Mouse (Mus musculus): Measurements from ENCODE around the gene Gm20532.

The Gm20532 gene

GRCm38 (mm10) chr2:26597810-26598209 is 11.4 kb downstream of the Gm20532 start:
- no peak for DNase-seq

DNA sequence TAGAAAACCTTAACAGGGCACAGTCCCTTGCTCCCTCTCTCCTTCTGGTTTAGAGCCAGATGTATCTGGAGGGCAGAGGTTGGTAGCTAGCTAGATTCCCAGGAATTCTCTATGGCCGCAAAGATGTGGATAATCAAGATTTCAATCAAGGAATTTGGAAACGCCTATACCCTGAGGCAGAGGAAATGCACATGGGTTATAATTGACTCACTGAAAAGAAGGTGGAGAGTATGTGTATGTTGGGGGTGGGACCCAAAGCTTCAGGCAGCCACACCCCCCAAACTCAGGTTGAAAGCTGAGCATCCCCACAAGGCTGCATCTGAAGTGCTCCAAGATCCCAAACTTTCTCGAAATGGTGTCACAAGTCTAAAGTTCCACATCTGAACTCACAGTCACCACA is 12.0 kb downstream of the Gm20532 start:
- no peak for DNase-seq

GRCm38 (mm10) chr2:26599965-26600364 is 13.5 kb downstream of the Gm20532 start:
- DNase-seq: peak; percentile 58

DNA sequence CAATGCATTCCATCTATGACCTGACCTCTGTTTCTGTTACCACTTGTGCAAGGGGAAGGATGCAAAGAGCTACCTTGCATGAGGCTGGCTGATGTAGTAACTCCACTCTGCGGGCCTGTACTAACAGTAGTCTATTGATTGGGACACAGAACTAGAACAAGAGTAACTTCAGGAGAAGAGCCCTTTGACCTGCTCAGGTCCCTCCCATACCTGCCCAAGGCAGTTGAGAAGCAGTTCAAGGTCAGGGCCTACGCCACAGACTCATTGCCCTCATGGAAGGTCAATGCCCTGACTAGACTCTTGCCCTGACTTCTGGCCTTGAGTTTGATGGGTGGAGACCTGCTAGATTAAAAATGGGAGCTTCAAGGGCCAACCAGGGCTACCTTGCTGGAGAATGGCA is 14.2 kb downstream of the Gm20532 start:
- no peak for DNase-seq

- no peak for DNase-seq
Observed at GRCm38 (mm10) chr2:26601595-26601994, 15.2 kb downstream of the Gm20532 start.

- DNase-seq: no peak
Observed at GRCm38 (mm10) chr2:26602631-26603030, 16.2 kb downstream of the Gm20532 start.

DNA sequence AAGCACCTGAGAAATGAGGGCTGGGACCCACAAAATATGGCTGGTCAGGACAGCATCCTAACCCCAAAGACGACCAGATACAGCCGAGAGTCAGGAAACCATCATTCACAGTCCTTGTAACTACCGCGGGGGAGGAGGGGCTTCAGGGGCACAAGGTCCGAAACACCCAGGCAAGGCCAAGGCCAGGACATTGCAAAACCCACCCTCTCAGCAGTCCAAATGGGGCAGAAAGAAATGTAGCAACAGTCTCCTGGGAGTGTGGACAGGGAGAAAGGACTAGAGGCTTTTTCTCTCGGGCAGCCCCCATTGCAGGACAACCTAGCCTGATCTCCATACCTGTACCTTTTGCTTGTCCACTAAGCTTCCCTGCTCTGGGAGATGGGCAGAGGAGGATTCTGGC is 16.7 kb downstream of the Gm20532 start:
- no peak for DNase-seq

DNA sequence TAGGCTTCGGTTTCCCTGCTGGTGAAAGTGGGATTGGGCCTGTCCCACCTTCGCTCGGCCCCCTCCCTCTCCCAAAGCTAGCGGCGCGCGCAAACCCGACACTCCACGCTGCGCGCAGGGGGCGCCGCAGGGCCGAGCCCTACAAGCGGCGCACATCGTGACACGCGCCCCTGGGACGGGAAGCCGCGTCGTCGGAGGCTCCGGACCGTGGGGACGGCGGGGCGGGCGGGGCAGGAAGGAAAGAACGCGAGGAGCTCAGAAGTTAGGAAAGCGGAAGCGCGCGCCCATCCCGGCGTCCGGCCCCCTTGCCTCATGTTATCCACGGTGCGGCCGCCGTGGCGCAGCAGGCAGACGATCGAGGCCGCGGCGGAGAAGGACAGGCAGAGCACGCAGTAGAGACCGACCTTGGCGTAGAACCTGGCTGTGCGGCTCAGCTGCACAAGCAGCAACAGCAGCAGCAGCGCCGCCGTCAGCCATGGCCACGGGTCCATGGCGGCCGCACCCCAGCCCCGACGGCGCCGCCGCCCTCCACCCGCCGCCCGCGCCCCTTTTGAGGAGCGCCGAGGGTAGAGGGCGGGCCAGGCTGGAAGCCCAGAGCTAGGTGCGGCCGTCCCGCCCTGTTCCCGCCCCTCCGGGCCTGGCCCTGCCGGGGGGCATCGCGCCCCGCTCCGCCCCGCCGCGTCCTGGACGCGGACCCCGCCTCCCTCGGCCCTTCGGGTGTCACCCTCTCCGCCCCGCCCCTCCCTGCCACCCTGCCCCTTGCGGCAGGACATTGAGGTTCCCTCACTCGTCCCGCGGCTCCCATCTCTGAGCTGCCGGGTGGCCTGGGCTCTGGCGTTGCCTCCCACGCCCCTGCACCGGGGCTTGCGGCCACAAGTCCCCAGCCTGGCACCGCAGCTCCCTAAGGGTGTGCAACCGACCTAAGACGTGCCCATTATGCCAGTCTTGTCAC is 17.6 kb downstream of the Gm20532 start, which contains the start of gene Agpat2:
Gene Agpat2 (minus strand): TSS at position 698 of the 952 bp plus-strand sequence.
- DNase-seq: peak; percentile 80

- DNase-seq: no peak
Observed at GRCm38 (mm10) chr2:26605331-26605730, 18.9 kb downstream of the Gm20532 start.

GRCm38 (mm10) chr2:26606579-26606978 is 20.1 kb downstream of the Gm20532 start:
- no peak for DNase-seq

- no peak for DNase-seq
Observed at GRCm38 (mm10) chr2:26607056-26607910, 20.8 kb downstream of the Gm20532 start.

- no peak for DNase-seq
Observed at GRCm38 (mm10) chr2:26608781-26609180, 22.3 kb downstream of the Gm20532 start.

DNA sequence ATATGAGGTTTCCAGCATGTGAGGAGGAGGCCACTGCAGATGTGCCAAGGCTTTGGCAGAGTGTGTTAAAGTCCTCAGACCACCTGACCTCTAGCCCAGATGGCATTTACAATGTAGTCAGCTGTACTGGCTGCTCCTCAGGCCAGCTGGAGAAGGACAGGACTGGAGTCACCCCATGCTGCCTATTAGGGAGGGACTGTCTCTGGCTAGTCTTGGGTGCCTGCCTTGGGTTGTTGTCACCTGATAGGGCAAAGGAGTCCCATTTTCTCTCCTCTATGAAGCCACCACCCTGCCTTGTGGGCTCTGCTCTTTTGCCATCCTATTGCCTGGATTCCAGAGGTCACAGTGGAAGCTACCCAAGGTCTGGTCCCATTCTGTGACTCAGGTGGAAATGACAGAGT is 22.8 kb downstream of the Gm20532 start:
- no peak for DNase-seq

- DNase-seq: no peak
Observed at GRCm38 (mm10) chr2:26610526-26610925, 24.1 kb downstream of the Gm20532 start.

GRCm38 (mm10) chr2:26611054-26611453 is 24.6 kb downstream of the Gm20532 start:
- no peak for DNase-seq

- no peak for DNase-seq
Observed at GRCm38 (mm10) chr2:26611896-26612295, 25.5 kb downstream of the Gm20532 start.

- DNase-seq: no peak
Observed at GRCm38 (mm10) chr2:26614903-26615302, 28.5 kb downstream of the Gm20532 start.

DNA sequence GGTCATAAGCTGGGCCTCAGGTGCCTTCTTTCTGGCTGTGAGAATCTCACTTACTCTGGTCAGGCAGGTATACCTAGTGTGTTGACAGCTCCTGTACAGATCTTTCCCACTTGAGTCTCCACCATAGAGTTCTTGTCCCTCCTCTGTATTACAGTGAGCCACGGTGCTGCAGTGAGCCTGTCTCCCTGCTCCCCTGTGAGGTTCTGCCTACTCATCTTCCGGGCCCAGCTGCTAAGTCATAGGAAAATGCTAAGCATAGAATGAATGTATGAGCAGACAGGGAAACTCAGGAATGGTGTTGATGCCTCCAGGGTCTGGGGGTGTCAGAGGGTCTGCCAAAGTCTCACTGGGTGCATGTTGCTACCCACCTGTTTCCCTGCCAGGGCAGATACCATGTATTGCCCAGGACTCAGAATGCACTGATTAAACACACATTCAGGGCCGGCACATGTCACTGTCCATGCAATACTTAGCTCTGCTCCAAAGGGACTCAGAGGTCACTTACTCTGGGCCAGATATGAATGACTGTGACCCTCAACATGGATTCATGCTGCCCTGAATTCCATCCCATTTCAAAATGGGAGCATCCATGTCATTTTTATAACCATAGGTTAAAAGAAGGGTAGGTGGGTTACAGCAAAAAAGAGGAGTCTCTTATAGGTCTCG is 29.2 kb downstream of the Gm20532 start:
- DNase-seq: no peak

GRCm38 (mm10) chr2:26617331-26617730 is 30.9 kb downstream of the Gm20532 start:
- no peak for DNase-seq

GRCm38 (mm10) chr2:26617928-26618327 is 31.5 kb downstream of the Gm20532 start:
- DNase-seq: no peak

DNA sequence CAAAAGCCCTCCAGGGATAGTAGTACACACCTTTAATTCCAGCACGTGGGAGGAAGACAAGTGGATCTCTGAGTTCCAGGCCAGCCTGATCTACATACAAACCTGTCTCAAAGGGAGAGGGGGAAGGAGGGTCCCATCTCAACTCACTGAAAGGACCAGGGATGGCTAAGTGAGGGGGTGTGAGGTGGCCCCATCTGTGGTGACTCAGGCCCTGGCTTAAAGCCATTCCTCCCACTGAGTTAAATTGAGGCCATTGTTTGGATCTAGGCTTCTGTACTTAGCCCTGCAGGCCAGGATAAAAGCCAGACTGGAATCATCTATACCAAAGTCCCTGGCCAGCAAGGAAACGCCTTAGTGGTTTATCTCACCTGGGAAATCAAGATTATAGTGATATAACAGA is 34.8 kb downstream of the Gm20532 start:
- no peak for DNase-seq

DNA sequence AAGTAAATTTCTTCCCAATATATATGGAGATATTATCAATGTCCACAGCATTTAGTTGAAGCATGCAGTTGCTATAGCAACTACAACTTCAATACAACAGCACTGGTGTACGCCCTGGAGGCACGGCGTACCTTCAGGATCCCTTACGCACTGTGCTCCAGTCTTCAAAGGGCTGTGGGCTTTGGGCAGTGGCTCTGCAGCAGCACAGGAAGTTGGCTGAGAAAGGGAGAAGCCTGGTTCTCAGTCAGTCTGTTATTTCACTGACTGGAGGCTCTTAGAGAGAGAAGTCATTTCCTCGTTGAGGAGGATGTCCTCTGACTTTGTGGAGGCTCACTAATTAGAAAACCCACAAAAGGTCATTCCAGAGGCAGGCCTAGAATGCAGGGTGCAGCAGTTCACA is 36.5 kb downstream of the Gm20532 start:
- no peak for DNase-seq

GRCm38 (mm10) chr2:26625419-26625818 is 39.0 kb downstream of the Gm20532 start:
- no peak for DNase-seq
